Mouse (Mus musculus) lung, adult 2 months (tissue): Measurements from ENCODE around the gene Cntfr. TPM values are rescaled to one million over a fixed set of nuclear protein-coding genes. Genes with fewer than 3 reads are reported as not detected.

ENCODE experiments used
- DNase-seq: peaks from one replicate; pipeline ENCODE4 v3.0.0; 2022
- H3K4me1 ChIP-seq: fragments of 200-500 bp; 2 replicates; pipeline ENCODE4 v1.6.1; 2011; ENCODE audit warnings: low read length; ENCODE audit not compliant: control insufficient read depth, insufficient read depth
- H3K4me3 ChIP-seq: fragments of 200-500 bp; replicated peaks from 2 replicates; pipeline ENCODE3; 2011; ENCODE audit warnings: low read depth, mild to moderate bottlenecking, control low read depth, low read length; ENCODE audit errors: extremely low read depth
- CTCF ChIP-seq: fragments of 200-500 bp; IDR thresholded peaks from 2 replicates; pipeline ENCODE4 v1.5.1; 2011; ENCODE audit warnings: mild to moderate bottlenecking, low read length, control low read depth; ENCODE audit not compliant: insufficient read depth
- POLR2A ChIP-seq: fragments of 200-500 bp; IDR thresholded peaks from 2 replicates; pipeline ENCODE4 v1.6.1; 2011; ENCODE audit warnings: low read depth, mild to moderate bottlenecking, control low read depth, low read length, borderline replicate concordance; ENCODE audit errors: extremely low read depth
- WGBS: fragments of 180-500 bp; shearing (Covaris S2); methylation state at CpG from one replicate; pipeline ENCODE4 v1.1.7; 2018; 5-methylcytosine and 5-hydroxymethylcytosine counted together
- polyA plus RNA-seq: library from polyadenylated mRNA; depleted of rRNA; stranded (reverse); fragments of >200 nt; gene quantifications from 2 replicates; pipeline ENCODE4 v1.2.3, GENCODE M21; 2012

Cntfr gene
- polyA plus RNA-seq, 1 experiment = 10.5 TPM

DNA sequence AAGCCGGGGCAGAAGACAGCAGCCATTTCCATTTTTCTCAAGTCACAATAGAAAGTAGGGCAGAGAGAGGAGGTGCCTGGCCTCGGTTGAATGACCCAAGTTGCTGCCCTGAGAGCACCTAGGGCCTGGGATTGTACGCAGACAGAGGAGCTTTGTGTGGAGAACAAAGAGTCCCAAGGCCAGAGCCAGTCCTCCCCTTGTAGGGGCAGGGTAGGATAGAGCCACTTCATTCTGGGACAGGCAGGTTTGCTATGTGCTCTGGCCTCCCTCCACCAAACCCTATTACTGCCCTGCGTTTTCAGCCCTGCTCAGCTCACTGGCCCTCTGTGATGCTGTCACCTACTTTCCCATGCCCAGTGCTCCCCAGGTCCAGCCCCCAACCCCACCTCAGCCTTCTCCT lies 48.7 kb downstream of the Cntfr start:
- Histone ChIP-seq H3K4me3 (no peak overlapping the region), H3K4me1 (no peaks in the 10 kb centered on the region)
- DNase-seq = no peak
- WGBS = 71% methylated on average over 4 of the region's 4 CpGs
- TF ChIP-seq POLR2A (no peak), CTCF (no peak)

DNA sequence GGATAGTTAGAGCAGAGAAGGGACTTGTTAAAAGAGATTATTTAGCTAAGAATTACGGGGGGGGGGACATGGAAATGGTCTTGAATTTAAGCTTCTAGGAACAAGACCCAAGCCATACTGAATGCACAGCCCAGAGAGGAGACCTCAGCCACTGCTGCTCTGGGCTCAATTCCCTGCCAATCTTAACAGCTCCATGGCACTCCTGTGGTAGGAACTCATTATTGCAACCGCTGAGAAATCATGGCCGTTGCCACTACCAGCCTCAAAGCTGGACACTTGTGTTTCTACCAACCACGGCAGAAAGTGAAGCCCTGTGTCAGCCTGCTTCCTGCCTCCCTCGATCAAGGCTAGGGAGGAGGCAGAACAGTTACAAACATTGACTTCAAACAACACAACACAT lies 51.4 kb downstream of the Cntfr start:
- no peak for TF ChIP-seq POLR2A
- peak; percentile 48 for TF ChIP-seq CTCF
- WGBS = 5% methylated on average over 5 of the region's 5 CpGs
- Histone ChIP-seq H3K4me3 (no peak overlapping the region), H3K4me1 (no peaks in the 10 kb centered on the region)
- no peak for DNase-seq

DNA sequence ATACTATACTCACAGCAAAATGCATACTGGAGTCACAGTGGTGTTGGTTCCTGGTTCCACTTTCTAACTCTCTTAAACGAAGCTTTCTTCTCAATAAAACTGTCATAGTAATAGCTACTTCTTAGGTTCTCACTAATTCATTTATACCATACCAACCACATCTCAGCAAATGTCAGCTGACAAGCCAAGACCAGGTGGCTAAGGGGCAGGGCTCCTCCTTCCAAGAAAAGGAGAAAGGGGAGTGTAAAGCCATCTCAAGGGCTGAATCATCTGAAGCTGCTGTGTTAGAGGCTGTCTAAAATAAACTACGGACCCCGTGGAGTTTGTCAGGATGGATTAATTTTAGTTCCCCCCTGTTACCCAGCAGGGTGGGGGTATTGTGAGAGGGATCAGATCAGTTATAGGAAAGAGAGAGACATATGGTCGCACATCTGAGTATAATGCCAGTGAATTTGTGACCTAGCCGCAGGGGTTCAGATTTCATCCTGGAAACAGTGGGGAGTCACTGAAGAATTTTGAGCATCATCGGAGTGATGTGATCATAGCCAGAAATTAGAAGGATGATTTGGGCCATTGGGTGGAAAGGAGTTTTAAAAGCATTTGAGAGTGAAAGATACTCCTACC lies 55.6 kb downstream of the Cntfr start:
- 86% methylated on average over 6 of the region's 6 CpGs for WGBS
- Histone ChIP-seq H3K4me1 (no peaks in the 10 kb centered on the region; the same call in 1 of the 2 replicates), H3K4me3 (no peak overlapping the region)
- no peak for TF ChIP-seq POLR2A
- TF ChIP-seq CTCF = no peak
- no peak for DNase-seq

DNA sequence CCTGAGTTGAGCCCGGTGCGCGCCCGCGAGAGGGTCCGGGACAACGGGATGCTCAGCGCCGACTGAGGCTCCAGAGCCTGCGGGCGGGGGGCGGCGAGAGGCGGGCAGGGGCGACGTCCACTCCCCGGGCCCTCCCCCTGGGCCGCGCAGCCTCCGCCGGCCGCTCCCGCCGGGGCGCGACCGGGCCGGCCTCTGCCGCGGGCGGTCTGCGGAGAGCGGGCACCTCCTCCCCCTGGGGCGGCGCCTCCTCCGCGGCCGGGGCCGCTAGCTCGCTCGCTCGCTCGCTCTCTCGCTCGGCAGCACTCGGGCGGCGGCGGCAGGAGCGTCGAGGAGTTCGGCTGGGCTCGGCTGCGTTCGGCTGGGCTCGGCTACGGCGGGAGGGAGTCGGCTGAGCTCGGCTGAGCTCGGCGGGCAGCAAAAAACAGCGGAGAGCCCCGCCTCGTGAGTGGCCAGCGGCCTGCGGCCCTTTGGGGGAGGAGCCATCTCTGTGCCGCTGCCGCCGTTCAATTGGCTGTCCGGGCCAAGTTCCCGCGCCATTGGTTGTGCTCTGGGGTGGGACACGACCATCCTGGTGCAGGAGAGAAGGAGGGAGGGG lies 56.9 kb downstream of the Cntfr start, which contains the start of gene Enho:
TSS of gene Enho (minus strand) at position 412 of the 595 bp plus-strand sequence.
- no peak for TF ChIP-seq POLR2A
- TF ChIP-seq CTCF = no peak
- Histone ChIP-seq H3K4me3 (peak within 1 kb of the TSS; percentile 65), H3K4me1 (no peaks in the 10 kb centered on the region; the same call in 1 of the 2 replicates)
- under 1% methylated on average over 72 of the region's 74 CpGs for WGBS
- DNase-seq = peak; percentile 95

DNA sequence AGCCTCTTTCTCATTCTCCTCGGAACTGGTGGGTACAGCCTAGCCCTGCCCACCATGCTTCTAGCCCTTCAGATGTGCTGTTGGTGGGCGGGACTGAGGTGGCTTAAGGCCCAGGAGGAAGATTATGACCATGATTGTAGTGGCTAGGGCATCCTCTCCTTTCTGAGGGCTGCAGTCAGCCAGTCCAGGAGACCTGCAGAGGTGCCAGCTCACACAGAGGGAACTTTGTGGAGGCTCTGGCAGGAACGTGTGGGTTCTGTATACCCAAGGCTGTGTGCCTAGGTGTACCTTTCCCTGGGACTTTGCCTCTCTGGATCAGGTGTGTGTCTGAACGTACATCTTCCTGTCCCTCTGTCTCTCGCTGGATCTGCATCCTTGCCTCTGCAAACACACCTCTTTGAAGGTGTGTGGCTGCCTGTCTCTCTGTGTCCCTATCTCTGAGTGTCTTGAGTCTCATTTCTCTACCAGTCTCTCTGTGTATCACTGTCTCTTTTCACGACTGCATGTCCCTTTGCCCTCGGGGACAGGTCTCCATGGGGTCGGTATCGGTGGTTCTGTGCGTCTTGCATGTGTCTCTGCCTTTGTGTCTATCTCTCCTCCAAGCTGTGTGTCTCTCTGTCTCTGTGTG lies 57.6 kb downstream of the Cntfr start:
- TF ChIP-seq CTCF (no peak), POLR2A (0 out of 2 replicates have a peak, but pooled peaks have one; percentile 8)
- 36% methylated on average over 10 of the region's 10 CpGs for WGBS
- no peak for DNase-seq
- Histone ChIP-seq H3K4me3 (peak overlapping the region; percentile 65), H3K4me1 (no peaks in the 10 kb centered on the region; the same call in 1 of the 2 replicates)

DNA sequence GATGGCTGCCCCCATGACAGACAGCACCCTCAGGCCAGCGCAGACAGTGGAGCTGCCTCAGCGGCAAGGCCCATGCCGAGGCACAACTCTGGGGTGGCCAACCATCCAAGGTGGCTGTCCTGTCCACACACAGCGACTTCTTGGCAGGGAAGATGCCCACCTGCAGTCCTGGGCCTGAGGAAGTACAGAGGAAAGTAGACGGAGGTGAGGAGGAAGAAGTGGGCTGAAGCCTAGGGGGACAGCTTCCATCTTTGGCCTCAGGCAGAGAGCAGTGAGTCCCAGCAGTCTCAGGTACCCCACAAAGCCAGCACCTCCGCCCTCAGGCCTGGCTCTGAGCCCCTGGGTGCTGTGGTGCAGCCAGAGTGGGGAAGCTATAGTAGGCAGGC lies 58.1 kb downstream of the Cntfr start:
- Histone ChIP-seq H3K4me1 (no peaks in the 10 kb centered on the region; the same call in 1 of the 2 replicates), H3K4me3 (no peak overlapping the region)
- 92% methylated on average over 6 of the region's 6 CpGs for whole genome bisulfite sequencing
- DNase-seq = no peak
- TF ChIP-seq CTCF (no peak), POLR2A (no peak)

DNA sequence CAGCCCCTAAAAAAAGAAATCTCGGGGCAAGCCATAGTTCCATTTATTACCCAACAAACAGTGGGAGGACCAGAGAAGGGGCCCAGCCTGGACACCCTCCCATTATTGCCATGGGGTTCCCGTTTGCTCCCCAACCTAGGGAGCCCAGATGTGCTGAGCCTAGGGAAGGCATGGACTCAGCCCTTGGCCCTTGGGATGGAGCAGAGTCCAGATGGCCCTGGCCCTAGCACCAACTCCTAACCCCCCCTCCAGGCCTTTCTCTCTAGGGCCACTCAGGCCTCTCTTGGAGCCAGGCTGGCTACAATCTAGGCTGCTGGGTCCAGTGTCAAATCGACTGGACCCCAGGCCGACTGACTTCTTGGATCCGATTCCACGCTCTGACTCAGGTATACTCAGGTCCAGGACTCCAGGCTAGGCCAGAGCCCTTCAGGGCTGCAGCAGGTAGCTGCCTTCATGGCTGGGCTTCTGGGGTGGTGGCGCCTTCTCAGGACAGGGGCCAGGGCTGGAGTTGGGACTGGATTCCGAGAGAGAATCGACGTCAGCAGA lies 58.6 kb downstream of the Cntfr start:
- DNase-seq = no peak
- TF ChIP-seq CTCF (no peak), POLR2A (no peak)
- WGBS = 92% methylated on average over 10 of the region's 10 CpGs
- Histone ChIP-seq H3K4me3 (no peak overlapping the region), H3K4me1 (no peaks in the 10 kb centered on the region; the same call in 1 of the 2 replicates)

DNA sequence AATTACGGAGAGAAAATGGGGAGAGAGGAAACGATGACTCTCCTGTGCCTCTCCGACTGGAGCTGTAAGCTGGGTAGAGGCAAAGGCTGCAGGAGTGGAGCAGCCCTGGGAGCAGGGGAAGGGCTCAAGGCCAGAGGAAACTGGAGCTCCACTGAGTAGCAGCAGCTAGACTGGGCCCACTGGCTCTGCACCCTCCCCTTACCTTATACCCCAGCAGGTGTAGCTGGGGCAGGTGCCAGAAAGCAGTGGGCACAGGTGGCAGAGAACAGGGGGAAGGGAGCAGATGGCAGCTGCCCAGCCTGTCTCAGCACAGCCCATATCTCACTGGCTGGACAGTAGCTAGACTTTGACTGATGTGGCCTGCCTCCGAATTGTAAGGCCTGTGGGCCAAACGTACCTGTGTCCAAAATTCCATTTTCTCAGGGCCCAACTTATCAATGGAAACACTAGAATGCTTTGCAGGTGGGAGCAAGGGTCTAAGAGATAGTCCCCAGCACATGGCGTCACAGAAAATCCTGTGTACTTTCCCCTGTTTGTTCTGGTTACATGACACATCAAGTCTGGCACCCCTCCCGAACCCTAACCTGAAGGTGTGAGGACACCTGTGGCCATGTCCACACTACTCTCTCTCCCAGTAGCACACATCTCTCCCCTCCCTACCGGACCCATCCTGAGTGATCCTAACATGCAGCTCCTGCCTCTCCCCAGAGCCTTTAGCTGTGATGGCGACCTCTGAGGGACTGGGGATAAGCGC lies 59.8 kb downstream of the Cntfr start:
- H3K4me1 ChIP-seq = peaks cover 3% of the 10 kb centered on the region
- no peak for TF ChIP-seq POLR2A
- no peak for TF ChIP-seq CTCF
- 72% methylated on average over 10 of the region's 10 CpGs for WGBS
- no peak overlapping the region for H3K4me3 ChIP-seq
- DNase-seq = no peak

DNA sequence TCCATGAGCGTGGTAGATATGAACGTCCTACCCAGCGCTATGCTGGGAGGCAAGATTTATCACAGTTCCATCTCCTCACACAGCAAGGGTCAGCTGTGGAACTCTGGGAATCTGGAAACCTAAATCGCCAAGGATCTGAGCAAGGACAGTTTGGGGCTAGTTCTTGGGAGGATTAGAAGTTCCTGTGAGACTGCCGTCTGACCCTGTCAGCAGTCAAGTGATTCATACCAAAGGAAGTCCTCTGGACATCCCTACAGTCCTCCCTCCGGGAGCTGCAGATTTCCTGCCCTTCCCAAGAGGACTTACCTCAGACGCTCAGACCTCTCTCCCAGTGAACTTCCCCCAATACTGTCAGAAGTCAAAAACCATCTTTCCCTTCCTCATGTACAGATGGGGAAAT lies 60.5 kb downstream of the Cntfr start:
- 42% methylated on average over 7 of the region's 7 CpGs for WGBS
- DNase-seq = no peak
- peaks cover 3% of the 10 kb centered on the region for H3K4me1 ChIP-seq
- TF ChIP-seq POLR2A = no peak
- TF ChIP-seq CTCF = no peak
- no peak overlapping the region for H3K4me3 ChIP-seq
